Mouse (Mus musculus): ENCODE measurements around the gene Pbxip1. TPM values are rescaled to one million over a fixed set of nuclear protein-coding genes. Genes with fewer than 3 reads are reported as not detected.

Gene Pbxip1
- polyA plus RNA-seq, 2 experiments = 17.9 to 32.8 TPM

DNA sequence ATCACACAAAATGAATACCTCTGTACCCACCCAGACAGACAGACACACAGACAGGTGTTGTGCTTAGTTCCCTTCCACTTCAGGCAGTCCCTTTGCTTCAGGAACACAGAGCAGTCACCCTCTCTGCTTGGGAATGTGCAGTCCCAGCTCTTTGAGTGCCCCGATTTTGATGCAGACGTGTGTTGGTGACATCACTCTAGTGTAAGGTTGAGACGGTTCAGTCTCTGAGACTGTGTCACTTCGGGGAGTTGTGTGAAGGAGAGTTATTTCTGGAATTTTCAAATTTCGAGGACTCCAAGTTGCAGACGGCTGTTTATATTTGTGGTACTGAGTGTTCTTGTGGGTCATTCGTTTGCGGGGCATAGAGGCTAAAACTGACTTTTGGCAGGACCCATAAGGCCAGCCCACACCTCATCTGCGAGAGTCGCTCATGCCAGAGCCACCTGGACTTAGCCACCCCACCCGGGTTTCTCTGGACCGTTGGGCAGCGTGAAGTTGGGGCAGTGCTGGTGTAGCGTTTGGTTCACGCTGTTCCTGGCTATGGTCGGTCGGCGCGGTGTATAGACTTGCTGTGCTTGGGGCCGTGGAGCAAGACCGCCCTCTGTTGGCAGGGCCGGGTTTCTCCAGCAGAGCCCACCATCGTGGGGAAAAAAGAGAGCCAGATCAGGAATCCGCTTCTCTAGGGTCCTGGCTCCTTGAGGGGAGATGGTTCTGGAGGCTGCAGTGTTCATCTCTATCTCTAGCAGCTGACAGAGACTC is 48.4 kb downstream of the Pbxip1 start:
- H3K4me2 ChIP-seq (replicated peaks; ENCODE audit: low read depth, low read length, severe bottlenecking) = peak overlapping the region; percentile 31; the same call in 1 of the 2 replicates
- ATAC-seq (ENCODE audit: low FRiP score, low read depth) = peak; percentile 83
- TF ChIP-seq POLR2A (IDR thresholded peaks at IDR 0.05; ENCODE audit: borderline replicate concordance, extremely low read depth, insufficient read depth, insufficient read length) = no peak
- H3K4me1 ChIP-seq (ENCODE audit: control insufficient read depth, insufficient read depth, low read length) = no peaks in the 10 kb centered on the region
- H3K9ac ChIP-seq (ENCODE audit: low read depth, low read length, severe bottlenecking) = no peak overlapping the region
- no peak overlapping the region for H3K27ac ChIP-seq (replicated peaks; ENCODE audit: low read depth, low read length)
- no peaks in the 10 kb centered on the region for H3K9me3 ChIP-seq (ENCODE audit: control insufficient read depth, low read length)
- no peaks in the 10 kb centered on the region for H3K27me3 ChIP-seq (ENCODE audit: control insufficient read depth, insufficient read depth, low read length)
- no peaks in the 10 kb centered on the region for H3K36me3 ChIP-seq (ENCODE audit: control insufficient read depth, insufficient read depth, low read length)
- WGBS = 20% methylated on average over 24 of the region's 24 CpGs
- H3K4me3 ChIP-seq (replicated peaks; ENCODE audit: low read length) = peak overlapping the region; percentile 17
- peak; percentile 58 for DNase-seq (ENCODE audit: low spot score)

DNA sequence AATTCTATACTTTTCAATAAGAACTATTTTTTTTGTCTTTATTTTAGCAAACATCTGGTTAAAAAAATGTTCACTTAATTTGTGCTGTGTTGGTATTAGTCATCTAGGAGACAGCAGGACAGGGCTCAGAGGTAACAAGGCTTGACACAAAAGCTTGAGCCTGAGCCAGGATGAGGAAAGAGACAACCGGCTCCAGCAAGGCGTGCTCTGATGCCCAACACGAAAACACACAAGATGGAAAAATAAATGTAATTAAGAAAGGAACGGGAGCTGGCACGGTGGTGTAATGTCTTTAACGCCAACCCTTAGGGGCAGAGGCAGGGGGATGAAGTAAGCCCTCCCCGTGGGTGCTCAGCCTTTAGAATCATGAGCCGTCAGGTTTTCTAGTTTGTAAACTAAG is 49.6 kb downstream of the Pbxip1 start:
- WGBS = 80% methylated on average over 8 of the region's 8 CpGs
- Histone ChIP-seq H3K9ac (ENCODE audit: low read depth, low read length, severe bottlenecking) (no peak overlapping the region), H3K4me3 (replicated peaks; ENCODE audit: low read length) (no peak overlapping the region), H3K4me1 (ENCODE audit: control insufficient read depth, insufficient read depth, low read length) (no peaks in the 10 kb centered on the region), H3K9me3 (ENCODE audit: control insufficient read depth, low read length) (no peaks in the 10 kb centered on the region), H3K27ac (replicated peaks; ENCODE audit: low read depth, low read length) (no peak overlapping the region), H3K27me3 (ENCODE audit: control insufficient read depth, insufficient read depth, low read length) (no peaks in the 10 kb centered on the region), H3K4me2 (replicated peaks; ENCODE audit: low read depth, low read length, severe bottlenecking) (no peak overlapping the region), H3K36me3 (ENCODE audit: control insufficient read depth, insufficient read depth, low read length) (no peaks in the 10 kb centered on the region)
- ATAC-seq (ENCODE audit: low FRiP score, low read depth) (no peak), DNase-seq (ENCODE audit: low spot score) (no peak)
- no peak for TF ChIP-seq POLR2A (IDR thresholded peaks at IDR 0.05; ENCODE audit: borderline replicate concordance, extremely low read depth, insufficient read depth, insufficient read length)

DNA sequence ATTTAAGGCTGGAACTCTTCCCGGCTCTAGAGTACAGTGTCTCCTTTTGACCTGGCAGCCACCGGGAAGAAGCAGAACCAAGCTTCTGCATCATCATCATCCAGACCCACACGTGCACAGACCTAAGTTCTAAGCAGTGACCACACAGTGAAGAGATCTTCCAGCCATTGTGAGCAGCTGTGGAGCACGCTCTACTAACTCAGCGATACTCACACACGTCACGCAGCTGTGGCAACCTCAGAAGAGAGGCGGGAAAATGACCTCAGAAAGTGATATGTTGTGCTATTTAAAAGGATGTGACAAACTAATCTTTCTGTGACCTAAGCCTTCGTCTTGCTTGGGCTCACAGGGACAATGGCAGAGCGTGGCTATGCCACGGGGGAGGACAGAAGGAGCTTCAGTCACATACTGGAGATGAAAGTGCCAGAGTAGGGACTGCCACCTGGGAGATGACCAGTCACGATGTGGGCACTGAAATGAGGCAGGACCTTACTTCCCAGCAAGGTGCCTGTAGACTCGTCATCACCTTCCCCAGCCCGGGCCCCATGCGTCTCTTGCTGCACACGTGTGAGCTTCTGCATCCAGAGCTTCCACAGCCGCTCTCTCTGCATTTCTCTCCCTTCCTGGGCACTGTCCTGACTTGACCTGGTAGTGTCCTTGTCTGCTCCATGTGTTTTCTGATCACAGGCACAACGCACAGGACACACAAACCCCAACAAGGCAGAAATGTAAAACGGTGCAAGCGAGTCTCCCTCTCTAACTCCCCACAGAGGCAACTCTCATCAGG is 50.6 kb downstream of the Pbxip1 start:
- H3K9me3 ChIP-seq (ENCODE audit: control insufficient read depth, low read length) = no peaks in the 10 kb centered on the region
- H3K4me3 ChIP-seq (replicated peaks; ENCODE audit: low read length) = no peak overlapping the region
- no peak overlapping the region for H3K9ac ChIP-seq (ENCODE audit: low read depth, low read length, severe bottlenecking)
- no peaks in the 10 kb centered on the region for H3K27me3 ChIP-seq (ENCODE audit: control insufficient read depth, insufficient read depth, low read length)
- H3K27ac ChIP-seq (replicated peaks; ENCODE audit: low read depth, low read length) = no peak overlapping the region
- H3K36me3 ChIP-seq (ENCODE audit: control insufficient read depth, insufficient read depth, low read length) = no peaks in the 10 kb centered on the region
- ATAC-seq (ENCODE audit: low FRiP score, low read depth) (no peak), DNase-seq (ENCODE audit: low spot score) (no peak)
- H3K4me1 ChIP-seq (ENCODE audit: control insufficient read depth, insufficient read depth, low read length) = no peaks in the 10 kb centered on the region
- TF ChIP-seq POLR2A (IDR thresholded peaks at IDR 0.05; ENCODE audit: borderline replicate concordance, extremely low read depth, insufficient read depth, insufficient read length) = no peak
- 67% methylated on average over 20 of the region's 20 CpGs for WGBS
- no peak overlapping the region for H3K4me2 ChIP-seq (replicated peaks; ENCODE audit: low read depth, low read length, severe bottlenecking)

DNA sequence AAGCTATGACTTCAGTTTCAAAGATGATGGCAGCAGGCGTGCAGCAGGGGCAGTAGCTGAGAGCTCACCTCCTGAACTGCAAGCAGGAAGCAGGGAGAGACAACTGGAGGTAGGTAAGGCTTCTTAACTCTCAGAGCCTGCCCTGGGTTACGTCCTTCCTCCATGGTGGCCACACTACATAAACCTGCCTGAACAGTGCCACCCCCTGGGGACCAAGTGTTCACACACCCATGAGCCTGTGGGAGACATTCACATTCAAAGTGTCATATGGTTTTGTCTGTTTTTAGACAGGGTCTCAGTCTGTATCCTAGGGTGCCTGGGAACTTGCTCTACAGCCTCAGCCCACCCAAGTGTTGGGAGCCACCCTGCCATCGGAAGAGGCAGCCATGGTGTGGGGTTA is 54.3 kb downstream of the Pbxip1 start:
- H3K4me2 ChIP-seq (replicated peaks; ENCODE audit: low read depth, low read length, severe bottlenecking) = no peak overlapping the region
- H3K9me3 ChIP-seq (ENCODE audit: control insufficient read depth, low read length) = no peaks in the 10 kb centered on the region
- H3K27me3 ChIP-seq (ENCODE audit: control insufficient read depth, insufficient read depth, low read length) = no peaks in the 10 kb centered on the region
- H3K9ac ChIP-seq (ENCODE audit: low read depth, low read length, severe bottlenecking) = no peak overlapping the region
- H3K4me1 ChIP-seq (ENCODE audit: control insufficient read depth, insufficient read depth, low read length) = 0 out of 2 replicates have a peak, but pooled peaks cover 5% of the 10 kb centered on the region
- no peak overlapping the region for H3K27ac ChIP-seq (replicated peaks; ENCODE audit: low read depth, low read length)
- no peak overlapping the region for H3K4me3 ChIP-seq (replicated peaks; ENCODE audit: low read length)
- no peak for ATAC-seq (ENCODE audit: low FRiP score, low read depth)
- no peak for TF ChIP-seq POLR2A (IDR thresholded peaks at IDR 0.05; ENCODE audit: borderline replicate concordance, extremely low read depth, insufficient read depth, insufficient read length)
- DNase-seq (ENCODE audit: low spot score) = no peak
- no peaks in the 10 kb centered on the region for H3K36me3 ChIP-seq (ENCODE audit: control insufficient read depth, insufficient read depth, low read length)
- 91% methylated on average over 3 of the region's 3 CpGs for WGBS

DNA sequence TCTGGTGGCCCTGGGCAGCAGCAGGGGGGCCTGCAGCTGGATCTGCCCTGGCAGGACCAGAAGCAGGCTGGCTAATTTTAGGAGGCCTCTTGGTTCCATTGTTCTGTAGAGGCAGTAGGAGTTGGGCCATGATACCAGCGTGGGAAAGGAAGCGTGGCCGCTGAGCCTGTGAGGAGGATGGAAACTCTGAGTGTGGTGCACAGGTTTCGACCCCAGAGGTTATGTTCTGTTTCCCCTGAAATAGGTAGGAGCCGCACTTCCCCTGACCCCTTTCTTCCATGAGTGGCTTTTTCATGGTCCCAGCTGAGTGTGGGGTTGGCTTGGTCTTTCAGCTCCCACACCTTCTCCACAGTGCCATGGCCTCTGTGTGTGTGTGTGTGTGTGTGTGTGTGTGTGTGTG is 55.1 kb downstream of the Pbxip1 start:
- Histone ChIP-seq H3K36me3 (ENCODE audit: control insufficient read depth, insufficient read depth, low read length) (no peaks in the 10 kb centered on the region), H3K4me1 (ENCODE audit: control insufficient read depth, insufficient read depth, low read length) (0 out of 2 replicates have a peak, but pooled peaks cover 5% of the 10 kb centered on the region), H3K9me3 (ENCODE audit: control insufficient read depth, low read length) (no peaks in the 10 kb centered on the region), H3K27me3 (ENCODE audit: control insufficient read depth, insufficient read depth, low read length) (no peaks in the 10 kb centered on the region), H3K4me3 (replicated peaks; ENCODE audit: low read length) (no peak overlapping the region), H3K4me2 (replicated peaks; ENCODE audit: low read depth, low read length, severe bottlenecking) (no peak overlapping the region), H3K9ac (ENCODE audit: low read depth, low read length, severe bottlenecking) (no peak overlapping the region), H3K27ac (replicated peaks; ENCODE audit: low read depth, low read length) (no peak overlapping the region)
- 85% methylated on average over 5 of the region's 5 CpGs for WGBS
- no peak for TF ChIP-seq POLR2A (IDR thresholded peaks at IDR 0.05; ENCODE audit: borderline replicate concordance, extremely low read depth, insufficient read depth, insufficient read length)
- DNase-seq (ENCODE audit: low spot score) (no peak), ATAC-seq (ENCODE audit: low FRiP score, low read depth) (no peak)
